Comparison of ENCODE assay signal across 8 mouse cellular contexts in the genomic region with DNA sequence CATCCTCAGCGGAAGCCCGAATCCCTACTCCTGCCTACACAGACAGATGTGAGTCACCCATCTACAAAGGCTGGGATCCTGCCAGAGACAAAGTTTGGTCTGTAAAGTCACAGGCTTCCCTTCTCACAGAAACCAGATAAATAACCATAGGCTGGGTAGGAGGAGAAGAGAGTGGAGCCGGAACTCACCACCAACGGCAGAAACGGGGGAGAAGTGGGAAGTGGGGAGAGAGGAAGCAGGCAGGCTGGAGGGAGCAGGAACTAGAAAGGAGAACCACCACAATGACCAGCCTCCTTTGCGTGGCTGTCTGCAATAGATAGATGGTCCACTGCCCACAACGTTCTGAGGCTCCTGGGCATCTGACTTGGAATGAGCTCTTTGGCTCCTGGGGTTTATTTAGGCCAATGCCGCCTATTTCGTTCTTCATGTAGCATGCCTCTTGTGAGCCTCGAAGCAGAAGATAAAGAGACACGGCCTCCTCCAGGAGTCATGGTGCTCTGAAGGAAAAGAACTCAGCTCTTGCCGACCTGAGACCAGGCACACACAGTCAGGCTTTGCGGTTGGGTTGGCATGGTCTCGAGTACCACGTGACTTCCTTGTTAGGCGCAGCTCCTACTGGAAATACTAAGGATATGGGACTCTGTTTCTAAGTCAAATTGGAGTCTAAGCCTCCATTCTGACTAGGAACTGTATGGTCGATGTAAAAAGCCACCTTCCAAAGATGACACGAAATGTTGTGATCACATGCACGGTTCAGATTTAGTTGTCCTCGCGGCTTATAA. TPM values are rescaled to one million over a fixed set of nuclear protein-coding genes. Genes with fewer than 3 reads are reported as not detected.
DNase-seq lines count a peak whose midpoint lies in the region; ATAC-seq and TF ChIP-seq lines count a peak whose summit lies in the region.

No protein-coding gene starts in this region.

- H3K4me3 ChIP-seq in liver, postnatal 0 days (ENCODE audit: low read depth, low read length), result no peak overlapping the region
- no peak overlapping the region for H3K4me3 ChIP-seq in forebrain, postnatal 0 days (ENCODE audit: low read depth, low read length)
- H3K4me3 ChIP-seq in hindbrain, embryonic 16.5 days (ENCODE audit: low read length), result no peak overlapping the region

- 0 out of 2 replicates have a peak overlapping the region, but pooled peaks have one; percentile 19 for H3K27ac ChIP-seq in liver, postnatal 0 days (ENCODE audit: low read depth)
- no peak overlapping the region for H3K27ac ChIP-seq in forebrain, postnatal 0 days (ENCODE audit: low read depth, low read length)
- no peak overlapping the region for H3K27ac ChIP-seq in hindbrain, embryonic 16.5 days (ENCODE audit: low read depth, low read length)

- no peak overlapping the region for H3K9ac ChIP-seq in liver, postnatal 0 days (replicated peaks)
- H3K9ac ChIP-seq in forebrain, postnatal 0 days, result no peak overlapping the region
- H3K9ac ChIP-seq in hindbrain, embryonic 16.5 days (ENCODE audit: low read depth, low read length), result no peak overlapping the region

- peak overlapping the region; percentile 19 for H3K4me2 ChIP-seq in liver, postnatal 0 days (ENCODE audit: low read depth, low read length)
- no peak overlapping the region for H3K4me2 ChIP-seq in forebrain, postnatal 0 days (ENCODE audit: low read depth)
- H3K4me2 ChIP-seq in hindbrain, embryonic 16.5 days (ENCODE audit: low read length), result no peak overlapping the region

- H3K9me3 ChIP-seq in liver, postnatal 0 days (ENCODE audit: low read length), result no peaks in the 10 kb centered on the region
- no peaks in the 10 kb centered on the region for H3K9me3 ChIP-seq in forebrain, postnatal 0 days (ENCODE audit: low read length)
- no peaks in the 10 kb centered on the region for H3K9me3 ChIP-seq in hindbrain, embryonic 16.5 days (ENCODE audit: control insufficient read depth, low read length)

- ATAC-seq in liver, postnatal 0 days, result peak; percentile 31; the same call in 1 of the 2 replicates
- ATAC-seq in forebrain, postnatal 0 days, result no peak
- ATAC-seq in hindbrain, embryonic 16.5 days, result no peak

- no peaks in the 10 kb centered on the region for H3K36me3 ChIP-seq in liver, postnatal 0 days (replicated peaks; ENCODE audit: insufficient read depth, low read length)
- H3K36me3 ChIP-seq in forebrain, postnatal 0 days (ENCODE audit: insufficient read depth), result no peaks in the 10 kb centered on the region
- H3K36me3 ChIP-seq in hindbrain, embryonic 16.5 days (ENCODE audit: control insufficient read depth, insufficient read depth, low read length), result no peaks in the 10 kb centered on the region

- WGBS in liver, postnatal 0 days (ENCODE audit: insufficient replicate concordance), result 57% methylated on average over 21 of the region's 21 CpGs
- WGBS in forebrain, postnatal 0 days, result 87% methylated on average over 21 of the region's 21 CpGs
- 87% methylated on average over 21 of the region's 21 CpGs for WGBS in hindbrain, embryonic 16.5 days

- no peak for TF ChIP-seq CTCF in liver, postnatal 0 days (IDR thresholded peaks at IDR 0.05; ENCODE audit: low read depth)
- no peak for TF ChIP-seq CTCF in forebrain, postnatal 0 days (IDR thresholded peaks at IDR 0.05; ENCODE audit: low read depth)

- intact Hi-C loops in heart, postnatal 14 days (cut with DNase I), result no loop called here

- DNase-seq in heart, adult 8-10 months (ENCODE audit: low spot score), result peak; percentile 48
- no peak for DNase-seq in heart, postnatal 14 days
- DNase-seq in 3T3-L1 (ENCODE audit: low read depth, low spot score), result peak; percentile 91
- peak; percentile 77 to 79 for DNase-seq in adrenal gland, postnatal 36 days
- no peak for DNase-seq in liver, postnatal 0 days
- no peak for DNase-seq in forebrain, postnatal 0 days
- no peak for DNase-seq in ovary, postnatal 10 days (ENCODE audit: low spot score)

- H3K4me1 ChIP-seq in liver, postnatal 0 days (ENCODE audit: insufficient read depth), result no peaks in the 10 kb centered on the region
- H3K4me1 ChIP-seq in forebrain, postnatal 0 days (ENCODE audit: insufficient read depth), result no peaks in the 10 kb centered on the region
- H3K4me1 ChIP-seq in hindbrain, embryonic 16.5 days (ENCODE audit: control insufficient read depth, insufficient read depth, low read depth, low read length), result no peaks in the 10 kb centered on the region

- H3K27me3 ChIP-seq in liver, postnatal 0 days (ENCODE audit: insufficient read depth, low read length), result no peaks in the 10 kb centered on the region
- no peaks in the 10 kb centered on the region for H3K27me3 ChIP-seq in forebrain, postnatal 0 days (ENCODE audit: insufficient read depth, low read length)
- H3K27me3 ChIP-seq in hindbrain, embryonic 16.5 days (replicated peaks; ENCODE audit: control insufficient read depth, insufficient read depth, low read length), result no peaks in the 10 kb centered on the region

- no peak for TF ChIP-seq EP300 in liver, postnatal 0 days (IDR thresholded peaks at IDR 0.05; ENCODE audit: low read depth)

RNA-seq across cellular contexts. Expression of a gene that starts 23.0 kb away (rescaled TPM):
- 1 to 10 TPM in 3 of 4 experiments, under 1 TPM in 1; 0.63 to 1.3 (median 1.1) TPM for total RNA-seq in heart, adult 8-10 months (2022)
- 1 to 10 TPM; 1.5 to 2.0 TPM for total RNA-seq in heart, postnatal 14 days (2021)
- 10 to 100 TPM; 18.8 to 25.0 TPM for total RNA-seq in adrenal gland, postnatal 36 days (2021)
- 8.1 and 9.6 TPM in 2 replicates for polyA plus RNA-seq in liver, postnatal 0 days (2015; fragmentation: Nextera tagmentation; extraction: Ambion mirVana)
- total RNA-seq in forebrain, postnatal 0 days (2014; rRNA removed), result 169 and 186 TPM in 2 replicates
- polyA plus RNA-seq in forebrain, postnatal 0 days (2015; fragmentation: Nextera tagmentation; extraction: Ambion mirVana), result 132 and 135 TPM in 2 replicates
- 131 and 138 TPM in 2 replicates for polyA plus RNA-seq in hindbrain, embryonic 16.5 days (2015; fragmentation: Nextera tagmentation; extraction: Ambion mirVana)

RNA-seq across cellular contexts. Expression of a gene that starts 27.3 kb away (rescaled TPM):
- total RNA-seq in heart, adult 8-10 months (2022), result 1 to 10 TPM in 3 of 4 experiments, under 1 TPM in 1; 0.98 to 2.4 (median 2.0) TPM
- 1 to 10 TPM; 3.5 to 7.9 TPM for total RNA-seq in heart, postnatal 14 days (2021)
- total RNA-seq in adrenal gland, postnatal 36 days (2021), result 1 to 10 TPM; 2.9 to 3.8 TPM
- polyA plus RNA-seq in liver, postnatal 0 days (2015; fragmentation: Nextera tagmentation; extraction: Ambion mirVana), result 51.0 and 55.0 TPM in 2 replicates
- 8.3 and 8.4 TPM in 2 replicates for total RNA-seq in forebrain, postnatal 0 days (2014; rRNA removed)
- polyA plus RNA-seq in forebrain, postnatal 0 days (2015; fragmentation: Nextera tagmentation; extraction: Ambion mirVana), result 16.6 and 22.4 TPM in 2 replicates
- polyA plus RNA-seq in hindbrain, embryonic 16.5 days (2015; fragmentation: Nextera tagmentation; extraction: Ambion mirVana), result 23.2 and 24.5 TPM in 2 replicates

Comparison
In these comparisons a context has a peak if more than half of its experiments do, and no peak if none do; other contexts are left out.
1. DNase-seq: peak in heart, adult 8-10 months (single experiment), 3T3-L1 (single experiment) and adrenal gland, postnatal 36 days (2 of 2); none in heart, postnatal 14 days (0 of 2), liver, postnatal 0 days (single experiment), forebrain, postnatal 0 days (single experiment) and ovary, postnatal 10 days (single experiment).
2. RNA of a gene that starts 23.0 kb away (total RNA-seq): 169 to 186 TPM in forebrain, postnatal 0 days and 18.8 to 25.0 TPM in adrenal gland, postnatal 36 days; 1.5 to 2.0 TPM in heart, postnatal 14 days and 0.63 to 1.3 TPM in heart, adult 8-10 months; every median in the first group is over 4 times any median in the second.